Mouse (Mus musculus) kidney, embryonic 16.5 days (tissue): ENCODE data around the gene Cpne6. TPM values are rescaled to one million over a fixed set of nuclear protein-coding genes. Genes with fewer than 3 reads are reported as not detected.
A peak's percentile ranks its signal among the peaks of the same experiment; 100 is the strongest.

ENCODE experiments used
- ATAC-seq: fragments of 200-750 bp; cut with Nextera tagmentation; 2 replicates; pipeline ENCODE4 v1.8.0; 2017; ENCODE audit warnings: moderate TSS enrichment; ENCODE audit not compliant: low FRiP score, low TSS enrichment
- H3K27ac ChIP-seq: fragments of 300-500 bp; sonication (generic); 2 replicates; pipeline ENCODE4 v1.5.1; 2014; ENCODE audit warnings: low read length
- H3K27me3 ChIP-seq: fragments of 300-500 bp; sonication (generic); 2 replicates; pipeline ENCODE4 v1.6.1; 2014; ENCODE audit warnings: low read length, control low read depth, mixed read lengths; ENCODE audit not compliant: insufficient read depth
- H3K36me3 ChIP-seq: fragments of 300-500 bp; sonication (generic); 2 replicates; pipeline ENCODE4 v1.6.1; 2014; ENCODE audit warnings: low read length, control low read depth, mixed read lengths; ENCODE audit not compliant: insufficient read depth
- H3K4me1 ChIP-seq: fragments of 300-500 bp; sonication (generic); 2 replicates; pipeline ENCODE4 v1.6.1; 2014; ENCODE audit warnings: low read length, control low read depth, mixed read lengths; ENCODE audit not compliant: insufficient read depth
- H3K4me2 ChIP-seq: fragments of 300-500 bp; sonication (generic); replicated peaks from 2 replicates; pipeline ENCODE4 v1.6.1; 2014; ENCODE audit warnings: low read depth, low read length
- H3K4me3 ChIP-seq: fragments of 300-500 bp; sonication (generic); 2 replicates; pipeline ENCODE4 v1.5.1; 2014; ENCODE audit warnings: mild to moderate bottlenecking, low read length
- H3K9ac ChIP-seq: fragments of 300-500 bp; sonication (generic); replicated peaks from 2 replicates; pipeline ENCODE4 v1.6.1; 2014; ENCODE audit warnings: low read length
- H3K9me3 ChIP-seq: fragments of 300-500 bp; sonication (generic); 2 replicates; pipeline ENCODE4 v1.6.1; 2016; ENCODE audit warnings: low read length, control low read depth
- WGBS: fragments of 180-500 bp; shearing (Covaris S2); extraction: QIAGEN DNeasy Blood & Tissue Kit; methylation state at CpG from one replicate; pipeline ENCODE4 v1.1.7; 2014; 5-methylcytosine and 5-hydroxymethylcytosine counted together
- polyA plus RNA-seq: library from polyadenylated mRNA; unstranded; fragments of >200 nt; fragmentation: Nextera tagmentation; extraction: Ambion mirVana; gene quantifications from 2 replicates; pipeline ENCODE4 v1.2.1, GENCODE M21; 2015

Cpne6 gene
- polyA plus RNA-seq, 1 experiment from 2014 or later = 0.46 TPM

DNA sequence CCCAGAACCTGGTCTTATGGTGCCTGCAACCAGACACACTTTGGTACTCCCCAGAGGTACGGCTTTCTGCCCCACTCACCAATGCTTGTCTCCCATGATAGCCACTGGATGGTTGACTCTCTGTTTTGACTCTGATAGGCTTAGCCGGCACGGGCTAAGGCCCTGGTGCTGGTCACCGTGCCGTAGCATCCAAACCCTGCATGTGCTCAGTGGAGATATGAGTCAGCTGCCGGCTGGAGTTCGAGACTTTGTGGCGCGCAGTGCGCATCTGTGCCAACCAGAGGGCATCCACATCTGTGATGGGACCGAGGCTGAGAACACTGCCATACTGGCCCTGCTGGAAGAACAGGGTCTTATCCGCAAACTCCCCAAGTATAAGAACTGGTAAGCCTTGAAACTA lies 32.0 kb downstream of the Cpne6 start:
- peaks cover 12% of the 10 kb centered on the region for H3K4me1 ChIP-seq
- no peaks in the 10 kb centered on the region for H3K27me3 ChIP-seq
- no peaks in the 10 kb centered on the region for H3K9me3 ChIP-seq
- H3K4me2 ChIP-seq = no peak overlapping the region
- H3K27ac ChIP-seq = no peak overlapping the region
- H3K4me3 ChIP-seq = no peak overlapping the region
- ATAC-seq = no peak
- WGBS = 96% methylated on average over 12 of the region's 12 CpGs
- H3K36me3 ChIP-seq = peaks cover 40% of the 10 kb centered on the region
- H3K9ac ChIP-seq = no peak overlapping the region

DNA sequence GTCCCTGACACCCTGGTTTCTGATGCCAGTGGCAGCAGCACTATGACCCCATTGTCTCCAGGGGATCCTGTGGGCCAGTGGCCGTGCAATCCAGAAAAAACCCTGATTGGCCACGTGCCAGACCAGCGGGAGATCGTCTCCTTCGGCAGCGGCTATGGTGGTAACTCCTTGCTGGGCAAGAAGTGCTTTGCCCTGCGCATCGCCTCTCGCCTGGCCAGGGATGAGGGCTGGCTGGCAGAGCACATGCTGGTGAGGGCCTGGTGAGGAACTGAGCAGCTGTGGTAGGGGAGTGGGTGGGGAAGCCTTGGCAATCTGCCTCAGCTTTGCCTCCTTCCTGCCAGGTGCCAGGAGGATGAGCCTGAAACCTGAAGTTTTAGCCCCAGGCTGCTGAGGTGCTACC lies 34.1 kb downstream of the Cpne6 start:
- Histone ChIP-seq H3K9ac (no peak overlapping the region), H3K4me2 (no peak overlapping the region), H3K4me3 (no peak overlapping the region), H3K27me3 (no peaks in the 10 kb centered on the region), H3K27ac (no peak overlapping the region), H3K9me3 (no peaks in the 10 kb centered on the region), H3K4me1 (peaks cover 12% of the 10 kb centered on the region), H3K36me3 (peaks cover 59% of the 10 kb centered on the region)
- WGBS = 85% methylated on average over 9 of the region's 9 CpGs
- no peak for ATAC-seq

DNA sequence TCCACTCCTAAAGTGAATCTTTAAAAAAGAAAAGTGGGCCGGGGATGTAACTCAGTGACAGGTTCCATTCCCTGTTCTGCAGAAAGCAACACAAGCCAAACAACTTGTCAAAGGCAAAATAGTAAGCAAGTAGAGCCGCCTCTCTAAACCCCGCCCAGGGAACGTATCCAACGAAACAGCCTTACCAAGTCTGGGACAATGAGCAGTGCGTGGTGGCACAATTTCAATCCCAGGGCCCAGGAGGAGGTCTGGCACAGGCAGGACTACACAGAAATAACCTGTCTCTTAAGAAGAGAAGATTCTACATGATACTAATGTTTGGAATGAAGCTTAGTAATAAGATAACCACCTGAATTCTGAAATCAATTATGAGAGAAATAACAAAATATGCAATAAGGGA lies 39.9 kb downstream of the Cpne6 start:
- H3K27me3 ChIP-seq = no peaks in the 10 kb centered on the region
- no peaks in the 10 kb centered on the region for H3K9me3 ChIP-seq
- ATAC-seq = no peak
- H3K27ac ChIP-seq = no peak overlapping the region
- peaks cover 41% of the 10 kb centered on the region for H3K36me3 ChIP-seq
- H3K4me3 ChIP-seq = no peak overlapping the region
- H3K9ac ChIP-seq = no peak overlapping the region
- no peaks in the 10 kb centered on the region for H3K4me1 ChIP-seq
- no peak overlapping the region for H3K4me2 ChIP-seq
- 92% methylated on average over 6 of the region's 6 CpGs for WGBS

DNA sequence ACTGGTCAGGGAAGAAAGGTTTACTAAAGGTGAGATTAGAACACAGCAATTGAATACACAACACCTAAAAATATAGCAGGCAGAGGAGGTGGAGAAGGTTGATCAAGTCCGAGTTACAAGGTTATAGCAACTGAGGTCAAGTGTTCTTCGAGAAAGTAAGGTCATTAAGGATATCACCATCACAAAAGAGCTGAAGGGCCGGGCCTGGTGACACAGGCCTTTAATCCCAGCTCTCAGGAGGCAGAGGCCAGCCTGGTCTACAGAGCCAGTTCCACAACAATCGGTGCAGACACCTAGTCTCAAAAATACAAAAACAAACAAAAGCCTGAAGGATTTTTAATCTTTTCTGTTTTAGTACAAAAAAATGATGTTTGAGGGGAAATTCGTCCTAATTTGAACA lies 41.1 kb downstream of the Cpne6 start:
- 67% methylated on average over 5 of the region's 5 CpGs for WGBS
- Histone ChIP-seq H3K4me2 (no peak overlapping the region), H3K9me3 (no peaks in the 10 kb centered on the region), H3K27me3 (no peaks in the 10 kb centered on the region), H3K4me1 (no peaks in the 10 kb centered on the region), H3K27ac (no peak overlapping the region), H3K9ac (no peak overlapping the region), H3K36me3 (peaks cover 31% of the 10 kb centered on the region), H3K4me3 (no peak overlapping the region)
- ATAC-seq = no peak

DNA sequence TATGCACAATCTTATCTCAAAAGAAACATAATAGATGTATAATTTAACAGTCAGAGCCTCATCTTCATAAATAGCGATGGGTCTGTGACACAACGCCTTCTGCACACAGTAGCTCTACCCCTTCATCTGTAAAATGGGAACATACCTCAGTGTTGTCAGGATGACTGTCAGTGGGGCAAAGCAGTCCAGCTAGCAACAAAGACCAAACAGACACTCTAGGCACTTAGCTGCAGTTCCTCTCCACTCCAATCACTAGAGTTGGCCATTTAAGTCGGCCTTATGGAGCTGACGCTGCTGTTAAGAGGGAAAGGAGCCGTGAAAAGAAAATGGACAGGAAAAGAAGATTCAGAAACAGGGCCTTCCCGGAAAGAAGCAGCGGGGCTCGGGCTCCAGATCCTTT lies 41.5 kb downstream of the Cpne6 start:
- no peak overlapping the region for H3K4me3 ChIP-seq
- no peaks in the 10 kb centered on the region for H3K4me1 ChIP-seq
- 94% methylated on average over 8 of the region's 8 CpGs for WGBS
- H3K27me3 ChIP-seq = no peaks in the 10 kb centered on the region
- no peak overlapping the region for H3K27ac ChIP-seq
- no peak for ATAC-seq
- H3K36me3 ChIP-seq = peaks cover 27% of the 10 kb centered on the region
- H3K9ac ChIP-seq = no peak overlapping the region
- no peaks in the 10 kb centered on the region for H3K9me3 ChIP-seq
- H3K4me2 ChIP-seq = no peak overlapping the region

DNA sequence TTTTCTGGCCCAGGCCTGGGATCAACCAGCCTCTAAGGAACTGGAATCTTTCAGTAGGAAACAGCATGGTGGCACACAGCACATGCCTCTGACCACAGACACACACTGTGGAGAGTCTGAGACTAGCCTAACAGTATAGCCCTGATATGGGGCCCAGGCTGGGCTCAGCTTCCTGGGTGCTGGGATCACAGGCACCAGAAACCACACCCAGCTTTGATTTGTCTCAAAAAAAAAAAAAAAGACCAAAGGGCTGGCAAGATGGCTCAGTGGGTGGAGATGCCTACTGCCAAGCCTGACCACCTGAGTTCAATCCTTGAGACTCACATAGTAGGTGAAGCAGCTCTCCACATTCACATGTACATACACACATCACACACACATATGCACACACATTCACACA lies 44.4 kb downstream of the Cpne6 start:
- ATAC-seq = no peak
- Histone ChIP-seq H3K4me3 (no peak overlapping the region), H3K27me3 (no peaks in the 10 kb centered on the region), H3K27ac (no peak overlapping the region), H3K9me3 (no peaks in the 10 kb centered on the region), H3K36me3 (0 out of 2 replicates have a peak, but pooled peaks cover 6% of the 10 kb centered on the region), H3K9ac (no peak overlapping the region), H3K4me1 (peaks cover 7% of the 10 kb centered on the region; the same call in 1 of the 2 replicates), H3K4me2 (no peak overlapping the region)

DNA sequence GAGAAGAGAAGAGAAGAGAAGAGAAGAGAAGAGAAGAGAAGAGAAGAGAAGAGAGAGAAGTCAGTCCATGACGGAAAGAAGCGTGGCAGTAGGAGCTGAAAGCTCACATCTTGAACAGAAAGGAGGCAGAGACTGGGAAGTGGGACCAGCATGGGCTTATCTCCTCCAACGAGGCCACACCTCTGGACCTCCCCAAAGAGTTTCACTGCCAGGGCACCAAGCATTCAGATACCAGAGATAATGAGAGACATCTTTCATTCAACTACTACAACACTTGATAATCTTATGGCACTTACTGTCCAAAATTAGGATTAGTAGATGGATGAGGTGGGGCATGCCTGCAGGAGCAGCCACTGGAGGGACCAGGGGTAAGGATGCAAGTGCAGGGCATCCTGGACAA lies 45.5 kb downstream of the Cpne6 start:
- H3K4me1 ChIP-seq = peaks cover 7% of the 10 kb centered on the region; the same call in 1 of the 2 replicates
- H3K27me3 ChIP-seq = no peaks in the 10 kb centered on the region
- ATAC-seq = no peak
- H3K4me3 ChIP-seq = no peak overlapping the region
- no peak overlapping the region for H3K27ac ChIP-seq
- H3K4me2 ChIP-seq = no peak overlapping the region
- no peak overlapping the region for H3K9ac ChIP-seq
- H3K9me3 ChIP-seq = no peaks in the 10 kb centered on the region
- 90% methylated on average over 3 of the region's 3 CpGs for WGBS
- H3K36me3 ChIP-seq = no peaks in the 10 kb centered on the region

DNA sequence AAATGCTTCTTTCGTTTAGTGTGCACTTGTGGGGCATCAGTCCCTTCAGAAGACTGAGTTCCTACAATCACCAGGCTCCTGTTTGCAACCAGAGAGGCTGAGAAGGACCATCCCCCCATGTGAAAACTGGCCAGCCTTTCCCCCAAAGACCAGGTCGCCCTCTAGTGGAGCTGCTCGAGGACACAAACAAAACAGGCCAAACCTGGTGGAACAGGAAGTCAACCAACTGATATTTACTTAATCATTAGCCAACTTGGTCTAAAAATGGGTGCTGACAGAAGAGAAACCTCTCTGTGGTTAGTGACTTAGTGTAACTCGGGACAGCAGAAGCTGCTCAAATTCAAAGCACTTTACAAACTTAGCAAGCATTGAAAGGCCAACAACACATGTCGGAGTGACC lies 46.8 kb downstream of the Cpne6 start:
- Histone ChIP-seq H3K9ac (no peak overlapping the region), H3K4me3 (no peak overlapping the region), H3K4me2 (no peak overlapping the region), H3K4me1 (peaks cover 18% of the 10 kb centered on the region), H3K36me3 (no peaks in the 10 kb centered on the region), H3K27ac (peak overlapping the region; percentile 85), H3K9me3 (no peaks in the 10 kb centered on the region), H3K27me3 (no peaks in the 10 kb centered on the region)
- WGBS = 24% methylated on average over 5 of the region's 5 CpGs
- no peak for ATAC-seq

DNA sequence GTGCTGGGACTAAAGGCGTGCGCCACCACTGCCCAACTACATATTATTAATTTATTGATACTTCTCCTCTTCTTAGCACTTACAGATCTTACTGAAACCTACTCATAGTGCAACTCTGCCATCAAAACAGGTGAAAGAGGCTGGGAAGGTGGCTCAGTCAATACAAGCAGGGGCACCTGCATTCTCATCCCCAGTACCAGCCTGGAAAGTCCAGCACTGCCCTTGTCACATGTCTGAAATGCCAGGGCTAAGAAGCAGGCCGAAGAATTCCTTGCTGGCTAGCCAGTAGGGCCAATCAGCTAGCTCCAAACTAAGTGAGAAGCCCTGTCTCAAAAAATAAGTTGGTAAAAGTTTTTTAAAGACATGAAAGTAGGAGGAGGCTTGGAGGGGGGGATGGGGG lies 47.3 kb downstream of the Cpne6 start:
- H3K9me3 ChIP-seq = no peaks in the 10 kb centered on the region
- no peak for ATAC-seq

DNA sequence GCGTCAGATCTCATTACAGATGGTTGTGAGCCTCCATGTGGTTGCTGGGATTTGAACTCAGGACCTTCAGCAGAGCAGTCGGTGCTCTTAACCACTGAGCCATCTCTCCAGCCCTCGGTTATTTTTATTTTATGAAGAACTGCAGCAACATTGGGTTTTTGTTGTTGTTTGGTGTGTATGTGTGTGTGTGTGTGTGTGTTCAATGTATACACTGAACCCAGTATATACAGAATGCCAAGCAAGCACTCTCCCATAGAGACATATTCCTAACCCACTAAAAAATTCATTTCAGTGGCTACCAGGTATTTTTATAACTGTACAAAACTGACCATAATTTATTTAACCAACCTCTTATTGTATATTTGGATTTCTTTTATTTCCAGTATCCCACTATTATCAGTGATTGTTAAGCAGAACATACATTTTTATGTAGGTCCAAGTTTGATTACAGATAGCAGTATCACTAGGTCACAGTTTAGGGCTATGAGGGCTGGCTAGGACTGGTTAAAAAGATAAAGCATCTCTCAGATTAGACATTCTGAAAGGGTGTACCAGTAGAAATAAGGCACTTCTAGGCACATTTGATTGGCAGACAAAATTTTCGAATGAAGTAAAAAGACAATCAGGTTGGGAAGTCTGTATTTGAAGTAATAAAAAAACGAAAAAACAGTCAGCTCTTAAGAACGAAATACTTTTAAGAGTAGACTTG lies 48.6 kb downstream of the Cpne6 start:
- ATAC-seq = no peak
- Histone ChIP-seq H3K4me1 (peaks cover 19% of the 10 kb centered on the region), H3K4me3 (peak overlapping the region; percentile 16; the same call in 1 of the 2 replicates)

More for the DNA sequence above, 47.3 kb downstream of the Cpne6 start:
- no peaks in the 10 kb centered on the region for H3K27me3 ChIP-seq
- no peak overlapping the region for H3K9ac ChIP-seq
- WGBS = 75% methylated on average over 3 of the region's 3 CpGs
- H3K4me1 ChIP-seq = peaks cover 19% of the 10 kb centered on the region
- no peak overlapping the region for H3K4me2 ChIP-seq
- H3K4me3 ChIP-seq = no peak overlapping the region
- H3K36me3 ChIP-seq = no peaks in the 10 kb centered on the region
- H3K27ac ChIP-seq = peak overlapping the region; percentile 85

More for the DNA sequence above, 48.6 kb downstream of the Cpne6 start:
- H3K9ac ChIP-seq = no peak overlapping the region
- H3K4me2 ChIP-seq = peak overlapping the region; percentile 89
- no peaks in the 10 kb centered on the region for H3K9me3 ChIP-seq
- peaks cover under 1% of the 10 kb centered on the region; the same call in 1 of the 2 replicates for H3K36me3 ChIP-seq
- no peaks in the 10 kb centered on the region for H3K27me3 ChIP-seq
- 0 out of 2 replicates have a peak overlapping the region, but pooled peaks have one; percentile 59 for H3K27ac ChIP-seq
- 56% methylated on average over 6 of the region's 6 CpGs for WGBS
